Mouse (Mus musculus) MEL (cell line): Measurements from ENCODE around the gene Creb3l2. TPM values are rescaled to one million over a fixed set of nuclear protein-coding genes. Genes with fewer than 3 reads are reported as not detected.

ENCODE experiments used
- DNase-seq: peaks from one replicate; pipeline ENCODE4 v3.0.0; 2011; ENCODE audit warnings: low read depth, low spot score
- H3K27ac ChIP-seq: 2 replicates; pipeline ENCODE4 v1.5.1; 2012; ENCODE audit warnings: low read depth, mild to moderate bottlenecking, control low read depth, low read length, moderate library complexity; ENCODE audit not compliant: control insufficient read depth
- H3K27me3 ChIP-seq, 2 experiments: fragments of 150-350 bp in 1 of 2; sonication (generic) in 1 of 2; 2 replicates each; pipeline ENCODE4 v1.6.1; 2012; ENCODE audit warnings: low read length in 2 of 2, mild to moderate bottlenecking in 2 of 2, improper control_type of control experiment in 1 of 2, moderate library complexity in 1 of 2; ENCODE audit not compliant: insufficient read depth in 2 of 2, control insufficient read depth in 1 of 2
- H3K36me3 ChIP-seq, 2 experiments: 2 replicates each; pipeline ENCODE4 v1.6.1; 2012 to 2014; ENCODE audit warnings: low read length in 2 of 2, improper control_type of control experiment in 1 of 2, inconsistent platforms in 1 of 2, mild to moderate bottlenecking in 1 of 2; ENCODE audit not compliant: insufficient read depth in 2 of 2, control insufficient read depth in 1 of 2
- H3K4me1 ChIP-seq, 2 experiments: fragments of 150-350 bp in 1 of 2; sonication (generic) in 1 of 2; 2 replicates each; pipeline ENCODE4 v1.6.1; 2012; ENCODE audit warnings: low read length in 2 of 2, improper control_type of control experiment in 1 of 2, mild to moderate bottlenecking in 1 of 2; ENCODE audit not compliant: insufficient read depth in 2 of 2, control insufficient read depth in 1 of 2
- H3K4me3 ChIP-seq, 2 experiments: fragments of 150-350 bp in 1 of 2; sonication (generic) in 1 of 2; 2 replicates each; pipeline ENCODE4 v1.5.1; 2012; ENCODE audit warnings: low read depth in 2 of 2, low read length in 2 of 2, mild to moderate bottlenecking in 2 of 2, moderate library complexity in 2 of 2, control low read depth in 1 of 2, improper control_type of control experiment in 1 of 2; ENCODE audit not compliant: control insufficient read depth in 1 of 2, insufficient read depth in 1 of 2
- H3K79me2 ChIP-seq: 2 replicates; pipeline ENCODE4 v1.6.1; 2012; ENCODE audit warnings: mild to moderate bottlenecking, low read length, moderate library complexity; ENCODE audit not compliant: control insufficient read depth, poor library complexity, insufficient read depth
- H3K9ac ChIP-seq: 2 replicates; pipeline ENCODE4 v1.6.1; 2012; ENCODE audit warnings: low read depth, mild to moderate bottlenecking, control low read depth, low read length, moderate library complexity; ENCODE audit not compliant: control insufficient read depth, poor library complexity, severe bottlenecking
- H3K9me3 ChIP-seq: fragments of 150-350 bp; sonication (generic); replicated peaks from 2 replicates; pipeline ENCODE4 v1.6.1; 2012; ENCODE audit warnings: mild to moderate bottlenecking, low read length, improper control_type of control experiment, moderate library complexity; ENCODE audit not compliant: insufficient read depth
- CHD1 ChIP-seq: IDR thresholded peaks from 2 replicates; pipeline ENCODE4 v1.6.1; 2012; ENCODE audit warnings: low read depth, mild to moderate bottlenecking, inconsistent platforms, low read length, improper control_type of control experiment
- EP300 ChIP-seq, 2 experiments: IDR thresholded peaks; 2 replicates each; pipeline ENCODE4 v1.6.1; 2011; ENCODE audit warnings: improper control_type of control experiment in 2 of 2, low read length in 2 of 2, low read depth in 1 of 2, mild to moderate bottlenecking in 1 of 2
- ETS1 ChIP-seq: IDR thresholded peaks from 2 replicates; pipeline ENCODE4 v1.6.1; 2012; ENCODE audit warnings: low read depth, mild to moderate bottlenecking, inconsistent platforms, low read length, improper control_type of control experiment, moderate library complexity
- GABPA ChIP-seq: IDR thresholded peaks from 2 replicates; pipeline ENCODE4 v1.6.1; 2012; ENCODE audit warnings: low read depth, mild to moderate bottlenecking, inconsistent platforms, low read length, improper control_type of control experiment, moderate library complexity
- GATA1 ChIP-seq: IDR thresholded peaks from 2 replicates; pipeline ENCODE4 v1.6.1; 2011; ENCODE audit warnings: low read depth, low read length, improper control_type of control experiment
- HCFC1 ChIP-seq: IDR thresholded peaks from 2 replicates; pipeline ENCODE4 v1.6.1; 2012; ENCODE audit warnings: low read depth, mild to moderate bottlenecking, inconsistent platforms, low read length, improper control_type of control experiment, moderate library complexity
- KAT2A ChIP-seq: conservative IDR thresholded peaks from 2 replicates; pipeline ENCODE4 v1.6.1; 2012; ENCODE audit warnings: low read depth, low read length, improper control_type of control experiment, inconsistent platforms
- MAFK ChIP-seq: IDR thresholded peaks from 2 replicates; pipeline ENCODE4 v1.6.1; 2011; ENCODE audit warnings: low read depth, mild to moderate bottlenecking, low read length, improper control_type of control experiment, borderline replicate concordance
- MAX ChIP-seq: IDR thresholded peaks from 2 replicates; pipeline ENCODE4 v1.6.1; 2011; ENCODE audit warnings: low read length, improper control_type of control experiment
- MAZ ChIP-seq: IDR thresholded peaks from 2 replicates; pipeline ENCODE4 v1.6.1; 2012; ENCODE audit warnings: low read depth, mild to moderate bottlenecking, inconsistent platforms, low read length, improper control_type of control experiment
- MEF2A ChIP-seq: IDR thresholded peaks from 2 replicates; pipeline ENCODE4 v1.6.1; 2014; ENCODE audit warnings: low read depth, mild to moderate bottlenecking, inconsistent platforms, low read length, improper control_type of control experiment; ENCODE audit not compliant: poor library complexity, insufficient replicate concordance, severe bottlenecking; ENCODE audit errors: extremely low read depth
- MXI1 ChIP-seq: IDR thresholded peaks from 2 replicates; pipeline ENCODE4 v1.6.1; 2011; ENCODE audit warnings: mild to moderate bottlenecking, low read depth, low read length, improper control_type of control experiment
- MYB ChIP-seq: IDR thresholded peaks from 2 replicates; pipeline ENCODE4 v1.6.1; 2011; ENCODE audit warnings: mild to moderate bottlenecking, low read depth, low read length, improper control_type of control experiment
- MYC ChIP-seq: IDR thresholded peaks from 2 replicates; pipeline ENCODE4 v1.6.1; 2011; ENCODE audit warnings: low read depth, mild to moderate bottlenecking, low read length, improper control_type of control experiment, moderate library complexity
- NRF1 ChIP-seq: IDR thresholded peaks from 2 replicates; pipeline ENCODE4 v1.6.1; 2014; ENCODE audit warnings: low read depth, mild to moderate bottlenecking, inconsistent platforms, low read length, improper control_type of control experiment, moderate library complexity; ENCODE audit not compliant: poor library complexity, insufficient read depth, severe bottlenecking
- POLR2AphosphoS5 ChIP-seq: IDR thresholded peaks from 2 replicates; pipeline ENCODE4 v1.6.1; 2012; ENCODE audit warnings: low read depth, borderline replicate concordance, mild to moderate bottlenecking, inconsistent platforms, low read length, moderate library complexity, mixed read lengths
- RCOR1 ChIP-seq: IDR thresholded peaks from 2 replicates; pipeline ENCODE4 v1.6.1; 2012; ENCODE audit warnings: low read depth, mild to moderate bottlenecking, inconsistent platforms, low read length, improper control_type of control experiment
- TAL1 ChIP-seq: IDR thresholded peaks from 2 replicates; pipeline ENCODE4 v1.6.1; 2012; ENCODE audit warnings: mild to moderate bottlenecking, inconsistent platforms, low read length, moderate library complexity, mixed read lengths
- TCF12 ChIP-seq: IDR thresholded peaks from 2 replicates; pipeline ENCODE4 v1.6.1; 2014; ENCODE audit warnings: low read depth, mild to moderate bottlenecking, inconsistent platforms, low read length, improper control_type of control experiment, moderate library complexity
- UBTF ChIP-seq: IDR thresholded peaks from 2 replicates; pipeline ENCODE4 v1.6.1; 2012; ENCODE audit warnings: low read depth, mild to moderate bottlenecking, inconsistent platforms, low read length, improper control_type of control experiment, moderate library complexity, borderline replicate concordance; ENCODE audit not compliant: insufficient read depth
- USF2 ChIP-seq, 2 experiments: IDR thresholded peaks; 2 replicates each; pipeline ENCODE4 v1.6.1; 2011 to 2012; ENCODE audit warnings: improper control_type of control experiment in 2 of 2, low read length in 2 of 2, borderline replicate concordance in 1 of 2, inconsistent platforms in 1 of 2, low read depth in 1 of 2, mild to moderate bottlenecking in 1 of 2; ENCODE audit not compliant: insufficient read depth in 1 of 2
- ZKSCAN1 ChIP-seq: IDR thresholded peaks from 2 replicates; pipeline ENCODE4 v1.6.1; 2012; ENCODE audit warnings: low read depth, mild to moderate bottlenecking, inconsistent platforms, low read length, improper control_type of control experiment, moderate library complexity
- ZMIZ1 ChIP-seq: IDR thresholded peaks from 2 replicates; pipeline ENCODE4 v1.6.1; 2012; ENCODE audit warnings: low read depth, mild to moderate bottlenecking, inconsistent platforms, low read length, improper control_type of control experiment, moderate library complexity
- ZNF384 ChIP-seq: IDR thresholded peaks from 2 replicates; pipeline ENCODE4 v1.6.1; 2012; ENCODE audit warnings: low read depth, mild to moderate bottlenecking, inconsistent platforms, low read length, improper control_type of control experiment
- polyA plus RNA-seq, 2 experiments: library from polyadenylated mRNA; stranded (reverse) in 1 of 2; unstranded in 1 of 2; fragments of >175 nt in 1 of 2; fragments of >200 nt in 1 of 2; gene quantifications; 2 replicates each; pipeline versions ENCODE4 v1.2.1 to v1.2.4; 2012; ENCODE audit warnings: low replicate concordance in 2 of 2, low read depth in 1 of 2; ENCODE audit not compliant: insufficient read length in 2 of 2, insufficient read depth in 1 of 2, missing spikeins in 1 of 2
- total RNA-seq: library from RNA; depleted of rRNA; stranded (reverse); fragments of 300-350 nt; gene quantifications from 2 replicates; pipeline ENCODE4 v1.2.3, GENCODE M21; 2012

The Creb3l2 gene
- total and polyA plus RNA-seq, 3 experiments = not detected

- DNase-seq = no peak
- Histone ChIP-seq H3K79me2 (no peaks in the 10 kb centered on the region), H3K27me3 (no peaks in the 10 kb centered on the region), H3K9me3 (no peaks in the 10 kb centered on the region), H3K4me1 (no peaks in the 10 kb centered on the region), H3K9ac (no peak overlapping the region), H3K27ac (no peak overlapping the region), H3K36me3 (no peaks in the 10 kb centered on the region), H3K4me3 (no peak overlapping the region)
- no peak for TF ChIP-seq CHD1
- no peak for TF ChIP-seq MXI1
- no peak for TF ChIP-seq MYB
- no peak for TF ChIP-seq TCF12
- TF ChIP-seq MYC = no peak
Measured at GRCm38 (mm10) chr6:37317904-37318303, 124.0 kb downstream of the Creb3l2 start.

- TF ChIP-seq ZMIZ1 (no peak), MYB (no peak), EP300 (IDR thresholded peaks at IDR 0.05; ENCODE audit: low read depth in 1 of 2, low read length in 2 of 2) (no peak), ZNF384 (no peak), TAL1 (no peak), MAFK (no peak), POLR2AphosphoS5 (no peak), CHD1 (no peak), KAT2A (no peak), UBTF (no peak), ZKSCAN1 (no peak), NRF1 (no peak)
- Histone ChIP-seq H3K27me3 (no peaks in the 10 kb centered on the region), H3K9ac (no peak overlapping the region), H3K4me3 (no peak overlapping the region), H3K4me1 (no peaks in the 10 kb centered on the region), H3K9me3 (no peaks in the 10 kb centered on the region), H3K36me3 (no peaks in the 10 kb centered on the region), H3K27ac (no peak overlapping the region), H3K79me2 (no peaks in the 10 kb centered on the region)
- no peak for DNase-seq
Measured at GRCm38 (mm10) chr6:37315440-37315839, 126.5 kb downstream of the Creb3l2 start.

- no peak overlapping the region for H3K9ac ChIP-seq
- H3K4me3 ChIP-seq = no peak overlapping the region
- H3K36me3 ChIP-seq = no peaks in the 10 kb centered on the region
- TF ChIP-seq MAZ = no peak
- no peak for TF ChIP-seq HCFC1
- TF ChIP-seq MAX = no peak
- TF ChIP-seq USF2 (IDR thresholded peaks at IDR 0.05; ENCODE audit: borderline replicate concordance in 1 of 2, insufficient read depth in 1 of 2, low read depth in 1 of 2, low read length in 2 of 2) = no peak
- TF ChIP-seq ETS1 = no peak
- TF ChIP-seq ZKSCAN1 = no peak
- no peak for TF ChIP-seq TCF12
- TF ChIP-seq GABPA = no peak
- TF ChIP-seq MAFK = no peak
- no peak for TF ChIP-seq GATA1
- TF ChIP-seq RCOR1 = no peak
- no peak for TF ChIP-seq MYC
- TF ChIP-seq MYB = no peak
- no peak for TF ChIP-seq UBTF
- no peak for TF ChIP-seq MEF2A
Measured at GRCm38 (mm10) chr6:37310601-37311000, 131.3 kb downstream of the Creb3l2 start.

More at GRCm38 (mm10) chr6:37310601-37311000, 131.3 kb downstream of the Creb3l2 start:
- no peaks in the 10 kb centered on the region for H3K9me3 ChIP-seq
- H3K27ac ChIP-seq = no peak overlapping the region
- H3K79me2 ChIP-seq = no peaks in the 10 kb centered on the region
- no peak for DNase-seq
- H3K27me3 ChIP-seq = no peaks in the 10 kb centered on the region
- H3K4me1 ChIP-seq = no peaks in the 10 kb centered on the region
